Mouse (Mus musculus): ENCODE measurements around the gene Spats2l.

The Spats2l gene

GRCm38 (mm10) chr1:57947552-57948347 is 173.8 kb downstream of the Spats2l start:
- ChIA-PET CTCF (interaction anchor here in 1 of 4 experiments (0.7 to 1.4 kb wide), 2 partner anchors 519 to 554 kb away, joined by 3 to 13 read pairs; no protein-coding TSS in a partner anchor), POLR2A (interaction anchor here in 3 of 4 experiments (0.6 to 1.5 kb wide), 3 partner anchors 9 to 334 kb away, joined by 3 to 6 read pairs (median 4); no protein-coding TSS in a partner anchor)

- CTCF ChIA-PET, result interaction anchor here in 2 of 4 experiments (0.9 to 1.4 kb wide), 2 partner anchors 520 kb away, joined by 4 to 13 read pairs; no protein-coding TSS in a partner anchor
- POLR2A ChIA-PET, result interaction anchor here in 1 of 4 experiments (0.7 to 1.0 kb wide), 2 partner anchors 9 to 303 kb away, joined by 4 read pairs; no protein-coding TSS in a partner anchor
Measured at GRCm38 (mm10) chr1:57949195-57949594, 175.2 kb downstream of the Spats2l start.

GRCm38 (mm10) chr1:57949716-57950115 is 175.8 kb downstream of the Spats2l start:
- POLR2A ChIA-PET, result interaction anchor here in 2 of 4 experiments (0.7 to 1.0 kb wide), 3 partner anchors 8 to 544 kb away, joined by 3 to 4 read pairs (median 4); partner anchors contain the start of gene Maip1 (in 1 of the 2)
- CTCF ChIA-PET, result no interaction called here

- ChIA-PET POLR2A (interaction anchor here in 1 of 4 experiments (1.2 to 1.5 kb wide), 2 partner anchors 44 to 576 kb away, joined by 3 to 4 read pairs; partner anchors contain the start of gene Sgo2a), CTCF (interaction anchor here in 2 of 4 experiments (0.9 to 1.2 kb wide), 2 partner anchors 18 to 524 kb away, joined by 3 read pairs; no protein-coding TSS in a partner anchor)
Measured at GRCm38 (mm10) chr1:57952509-57952908, 178.5 kb downstream of the Spats2l start.

GRCm38 (mm10) chr1:57953586-57954375 is 179.8 kb downstream of the Spats2l start:
- POLR2A ChIA-PET, result interaction anchor here in 2 of 4 experiments (0.6 to 1.5 kb wide), 6 partner anchors 16 to 577 kb away, joined by 3 to 5 read pairs (median 3); no protein-coding TSS in a partner anchor

GRCm38 (mm10) chr1:57954376-57954765 is 180.4 kb downstream of the Spats2l start:
- ChIA-PET CTCF (interaction anchor here in 1 of 4 experiments (1.2 kb wide), 1 partner anchor 526 kb away, joined by 4 read pairs; no protein-coding TSS in a partner anchor), POLR2A (interaction anchor here in 2 of 4 experiments (0.6 to 1.4 kb wide), 5 partner anchors 15 to 135 kb away, joined by 3 to 5 read pairs (median 3); no protein-coding TSS in a partner anchor)

More at GRCm38 (mm10) chr1:57953586-57954375, 179.8 kb downstream of the Spats2l start:
- CTCF ChIA-PET, result interaction anchor here in 1 of 4 experiments (1.2 kb wide), 2 partner anchors 16 to 525 kb away, joined by 3 to 4 read pairs; no protein-coding TSS in a partner anchor

- CTCF ChIA-PET, result interaction anchor here in 2 of 4 experiments (0.6 to 1.3 kb wide), 4 partner anchors 439 to 995 kb away, joined by 3 to 4 read pairs (median 4); no protein-coding TSS in a partner anchor
- POLR2A ChIA-PET, result interaction anchor here in 2 of 4 experiments (0.6 to 1.7 kb wide), 4 partner anchors 25 to 553 kb away, joined by 3 to 5 read pairs (median 4); partner anchors contain the start of gene Spats2l (in 1 of the 2)
Measured at GRCm38 (mm10) chr1:57955774-57956173, 181.8 kb downstream of the Spats2l start.

- ChIA-PET CTCF (interaction anchor here in 2 of 4 experiments (0.6 to 1.5 kb wide), 11 partner anchors 9 to 546 kb away, joined by 3 to 6 read pairs (median 4); partner anchors contain the start of gene Sgo2a (in 1 of the 2)), POLR2A (interaction anchor here in 3 of 4 experiments (0.6 to 2.1 kb wide), 22 partner anchors 8 to 570 kb away, joined by 3 to 15 read pairs (median 4); partner anchors contain the start of gene Sgo2a (in 2 of the 3))
Measured at GRCm38 (mm10) chr1:57969327-57970271, 195.6 kb downstream of the Spats2l start.

GRCm38 (mm10) chr1:57971588-57971987 is 197.6 kb downstream of the Spats2l start:
- ChIA-PET CTCF (interaction anchor here in 3 of 4 experiments (0.6 to 1.5 kb wide), 6 partner anchors 15 to 543 kb away, joined by 3 to 4 read pairs (median 4); no protein-coding TSS in a partner anchor), POLR2A (interaction anchor here in 2 of 4 experiments (1.2 to 2.1 kb wide), 5 partner anchors 13 to 33 kb away, joined by 3 to 7 read pairs (median 4); no protein-coding TSS in a partner anchor)

GRCm38 (mm10) chr1:57976860-57977259 is 202.9 kb downstream of the Spats2l start:
- POLR2A ChIA-PET, result interaction anchor here in 3 of 4 experiments (0.6 to 1.1 kb wide), 6 partner anchors 8 to 368 kb away, joined by 3 to 4 read pairs (median 3); partner anchors contain the start of gene Sgo2a (in 1 of the 3)

GRCm38 (mm10) chr1:57989052-57989600 is 215.2 kb downstream of the Spats2l start:
- ChIA-PET CTCF (no interaction called here), POLR2A (interaction anchor here in 3 of 4 experiments (0.7 to 2.0 kb wide), 20 partner anchors 9 to 1897 kb away, joined by 3 to 13 read pairs (median 4); partner anchors contain the start of genes Aox1 (in 1 of the 3) and Clk1 (in 1 of the 3))

More at GRCm38 (mm10) chr1:57976860-57977259, 202.9 kb downstream of the Spats2l start:
- CTCF ChIA-PET, result no interaction called here

- POLR2A ChIA-PET, result interaction anchor here in 2 of 4 experiments (1.0 to 1.1 kb wide), 2 partner anchors 11 to 21 kb away, joined by 3 to 4 read pairs; no protein-coding TSS in a partner anchor
- CTCF ChIA-PET, result interaction anchor here in 1 of 4 experiments (1.5 kb wide), 1 partner anchor 21 kb away, joined by 3 read pairs; no protein-coding TSS in a partner anchor
Measured at GRCm38 (mm10) chr1:57991277-57991676, 217.3 kb downstream of the Spats2l start.

GRCm38 (mm10) chr1:57995432-57996132 is 221.6 kb downstream of the Spats2l start, which contains the start of gene Sgo2a:
Gene Sgo2a (plus strand): TSS chr1:57995971.
- CTCF ChIA-PET, result interaction anchor here in 2 of 4 experiments (0.5 to 1.3 kb wide), 2 partner anchors 25 to 35 kb away, joined by 3 to 6 read pairs; no protein-coding TSS in a partner anchor

GRCm38 (mm10) chr1:57996133-57996615 is 222.2 kb downstream of the Spats2l start:
- ChIA-PET CTCF (interaction anchor here in 3 of 4 experiments (0.5 to 1.3 kb wide), 5 partner anchors 26 to 366 kb away, joined by 3 to 6 read pairs (median 3); no protein-coding TSS in a partner anchor), POLR2A (interaction anchor here (0.5 to 3.7 kb wide), 27 partner anchors 9 to 567 kb away, joined by 3 to 15 read pairs (median 4); partner anchors contain the start of genes Kctd18 (in 2 of the 4), Aox1 (in 1 of the 4) and Clk1 (in 1 of the 4))

More at GRCm38 (mm10) chr1:57995432-57996132, 221.6 kb downstream of the Spats2l start, which contains the start of gene Sgo2a:
- POLR2A ChIA-PET, result interaction anchor here (0.6 to 3.7 kb wide), 19 partner anchors 8 to 566 kb away, joined by 3 to 15 read pairs (median 4); partner anchors contain the start of genes Kctd18 (in 2 of the 4) and Aox1 (in 1 of the 4)
